Mouse (Mus musculus): ENCODE measurements around the gene Btbd35f17. TPM values are rescaled to one million over a fixed set of nuclear protein-coding genes. Genes with fewer than 3 reads are reported as not detected.
"Not testable (repeated sequence)": the region's sequence is repeated elsewhere in the genome, so short reads cannot be mapped to it uniquely, and the experiment has no call there.

The Btbd35f17 gene
- polyA plus RNA-seq (2012; rRNA removed): 0.10 and 0.46 TPM in 2 replicates

- H3K4me1 ChIP-seq (ENCODE audit: control insufficient read depth, insufficient read depth, low read length); H3K4me3 ChIP-seq (ENCODE audit: control insufficient read depth, low read depth, low read length); H3K27me3 ChIP-seq (ENCODE audit: control insufficient read depth, insufficient read depth, low read length); H3K36me3 ChIP-seq (ENCODE audit: control insufficient read depth, insufficient read depth, low read length); H3K27ac ChIP-seq (ENCODE audit: control insufficient read depth, insufficient read depth, low read depth, low read length): not testable (repeated sequence)
These were observed at the start of gene Btbd35f17 for GRCm38 (mm10) chrX:4370336-4370735. TSS of gene Btbd35f17 (plus strand) at chrX:4370636.

Other genes with a start within 250 kb of the Btbd35f17 start
- 0.59 and 0.76 TPM in 2 replicates for gene Btbd35f28, start 174.1 kb upstream of the Btbd35f17 start, polyA plus RNA-seq (2012; rRNA removed)
- gene Btbd35f20, start 79.4 kb upstream of the Btbd35f17 start, polyA plus RNA-seq (2012; rRNA removed): 0.20 TPM in 1 of 2 replicates, not detected in the other

All from testis, adult 2 months (tissue).